Mouse (Mus musculus) limb, embryonic 11.5 days (tissue): ENCODE data around the gene Pdzd4. TPM values are rescaled to one million over a fixed set of nuclear protein-coding genes. Genes with fewer than 3 reads are reported as not detected.

Experiments
- ATAC-seq: fragments of 200-750 bp; cut with Nextera tagmentation; 2 replicates; pipeline ENCODE4 v1.8.0; 2017; ENCODE audit warnings: low read depth; ENCODE audit not compliant: insufficient number of reproducible peaks, low FRiP score, low TSS enrichment
- DNase-seq: peaks from one replicate; pipeline ENCODE4 v3.0.0-alpha.2; 2015; ENCODE audit warnings: low spot score
- H3K27ac ChIP-seq: fragments of 300-500 bp; sonication (generic); replicated peaks from 2 replicates; pipeline ENCODE4 v1.5.1; 2014; ENCODE audit warnings: low read depth, mild to moderate bottlenecking, low read length
- H3K27me3 ChIP-seq: fragments of 300-500 bp; sonication (generic); 2 replicates; pipeline ENCODE4 v1.6.1; 2014; ENCODE audit warnings: mild to moderate bottlenecking, low read length, mixed read lengths; ENCODE audit not compliant: control insufficient read depth, insufficient read depth
- H3K36me3 ChIP-seq: fragments of 300-500 bp; sonication (generic); 2 replicates; pipeline ENCODE4 v1.6.1; 2014; ENCODE audit warnings: mild to moderate bottlenecking, low read length, moderate library complexity, mixed read lengths; ENCODE audit not compliant: control insufficient read depth, insufficient read depth
- H3K4me1 ChIP-seq: fragments of 300-500 bp; sonication (generic); 2 replicates; pipeline ENCODE4 v1.6.1; 2014; ENCODE audit warnings: low read length, mixed read lengths; ENCODE audit not compliant: control insufficient read depth, insufficient read depth
- H3K4me2 ChIP-seq: fragments of 300-500 bp; sonication (generic); 2 replicates; pipeline ENCODE4 v1.6.1; 2014; ENCODE audit warnings: low read depth, mild to moderate bottlenecking, moderate library complexity; ENCODE audit not compliant: severe bottlenecking
- H3K4me3 ChIP-seq: fragments of 300-500 bp; sonication (generic); 2 replicates; pipeline ENCODE4 v1.5.1; 2014; ENCODE audit warnings: low read depth, low read length
- H3K9ac ChIP-seq: fragments of 300-500 bp; sonication (generic); 2 replicates; pipeline ENCODE4 v1.6.1; 2014; ENCODE audit warnings: mild to moderate bottlenecking, low read length
- H3K9me3 ChIP-seq: fragments of 300-500 bp; sonication (generic); 2 replicates; pipeline ENCODE4 v1.6.1; 2016; ENCODE audit warnings: low read length; ENCODE audit not compliant: control insufficient read depth
- WGBS: fragments of 180-500 bp; shearing (Covaris S2); extraction: QIAGEN DNeasy Blood & Tissue Kit; methylation state at CpG from one replicate; pipeline ENCODE4 v1.1.7; 2014; 5-methylcytosine and 5-hydroxymethylcytosine counted together
- polyA plus RNA-seq: library from polyadenylated mRNA; unstranded; fragments of >200 nt; fragmentation: Nextera tagmentation; extraction: Ambion mirVana; gene quantifications from 2 replicates; pipeline ENCODE4 v1.2.1, GENCODE M21; 2014

Gene Pdzd4
- polyA plus RNA-seq, 1 experiment from 2014 or later: 0.73 TPM

DNA sequence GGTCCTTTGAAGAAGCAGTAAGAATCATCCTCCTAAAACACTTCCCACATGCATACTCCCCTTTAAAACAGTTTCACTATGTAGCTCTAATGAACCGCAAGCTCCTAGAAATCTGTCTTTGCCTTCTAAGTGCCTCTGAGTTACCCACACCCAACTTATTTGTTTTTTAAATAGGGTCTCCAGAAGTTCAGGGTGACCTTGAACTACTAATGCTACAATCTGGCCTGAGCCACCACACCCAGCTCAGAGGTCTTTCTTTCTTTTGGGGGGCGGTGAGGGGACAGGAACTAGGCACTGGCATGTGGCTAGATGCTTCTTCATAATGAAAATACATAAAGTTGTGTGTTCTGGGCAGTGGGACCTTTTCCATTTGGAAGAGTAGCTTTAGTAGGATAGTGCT lies 27.3 kb downstream of the Pdzd4 start:
- H3K4me3 ChIP-seq: no peak overlapping the region
- WGBS: 98% methylated on average over 2 of the region's 2 CpGs
- H3K27me3 ChIP-seq: peaks cover 3% of the 10 kb centered on the region; the same call in 1 of the 2 replicates
- H3K36me3 ChIP-seq: no peaks in the 10 kb centered on the region
- no peaks in the 10 kb centered on the region for H3K4me1 ChIP-seq
- no peak overlapping the region for H3K4me2 ChIP-seq
- ATAC-seq (no peak), DNase-seq (no peak)
- no peak overlapping the region for H3K27ac ChIP-seq
- no peak overlapping the region for H3K9ac ChIP-seq
- no peaks in the 10 kb centered on the region for H3K9me3 ChIP-seq

- H3K36me3 ChIP-seq: no peaks in the 10 kb centered on the region; the same call in 1 of the 2 replicates
- ATAC-seq: no peak
- DNase-seq: no peak
- no peak overlapping the region for H3K9ac ChIP-seq
- 64% methylated on average over 1 of the region's 1 CpGs for WGBS
- no peaks in the 10 kb centered on the region for H3K4me1 ChIP-seq
- peaks cover 3% of the 10 kb centered on the region; the same call in 1 of the 2 replicates for H3K27me3 ChIP-seq
- H3K9me3 ChIP-seq: no peaks in the 10 kb centered on the region
- no peak overlapping the region for H3K27ac ChIP-seq
- no peak overlapping the region for H3K4me3 ChIP-seq
- H3K4me2 ChIP-seq: no peak overlapping the region
These were observed 31.3 kb downstream of the Pdzd4 start for GRCm38 (mm10) chrX:73793505-73793904.

DNA sequence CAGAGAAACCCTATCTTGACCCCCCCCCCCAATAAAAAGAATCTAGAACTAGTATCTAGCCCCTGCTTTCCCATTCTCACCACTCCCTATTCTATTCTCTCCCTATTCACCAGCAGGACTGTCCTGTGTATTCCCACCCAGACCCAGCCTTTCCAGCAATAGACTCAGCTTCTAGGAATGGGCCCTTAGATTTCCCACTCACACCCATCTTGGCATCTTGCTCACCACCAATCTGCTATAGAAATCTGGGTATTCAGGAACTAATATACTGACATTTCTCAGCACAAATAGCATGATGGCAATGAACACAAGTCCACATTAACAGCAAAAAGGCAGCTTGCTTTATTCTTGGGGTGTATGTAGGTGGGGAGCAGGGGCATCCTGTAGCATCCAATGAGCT lies 31.7 kb downstream of the Pdzd4 start:
- H3K9me3 ChIP-seq: no peaks in the 10 kb centered on the region
- no peaks in the 10 kb centered on the region for H3K4me1 ChIP-seq
- no peaks in the 10 kb centered on the region; the same call in 1 of the 2 replicates for H3K36me3 ChIP-seq
- H3K27ac ChIP-seq: no peak overlapping the region
- H3K4me2 ChIP-seq: no peak overlapping the region
- no peak overlapping the region for H3K9ac ChIP-seq
- ATAC-seq: no peak
- peaks cover 3% of the 10 kb centered on the region; the same call in 1 of the 2 replicates for H3K27me3 ChIP-seq
- DNase-seq: no peak
- no peak overlapping the region for H3K4me3 ChIP-seq

GRCm38 (mm10) chrX:73788501-73788900 lies 36.3 kb downstream of the Pdzd4 start:
- Histone ChIP-seq H3K4me3 (no peak overlapping the region), H3K27me3 (0 out of 2 replicates have a peak, but pooled peaks cover 2% of the 10 kb centered on the region), H3K4me2 (no peak overlapping the region)

DNA sequence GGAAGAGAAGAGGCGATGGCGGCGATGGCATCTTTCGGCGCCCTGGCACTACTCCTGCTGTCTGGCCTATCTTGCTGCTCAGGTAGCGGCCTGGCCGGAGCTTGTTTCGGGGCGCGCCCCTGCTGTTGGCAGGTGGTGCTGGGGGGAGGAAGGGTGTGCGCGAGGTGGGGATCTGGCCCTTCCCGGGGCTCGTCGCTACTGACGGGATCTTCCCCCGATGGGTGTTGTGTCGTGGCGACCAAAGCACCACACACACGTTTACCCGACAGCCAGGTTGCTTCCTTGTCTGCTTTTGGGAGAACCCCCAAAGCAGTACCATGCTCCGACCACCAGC lies 37.6 kb downstream of the Pdzd4 start:
- peak overlapping the region; percentile 59; the same call in 1 of the 2 replicates for H3K27ac ChIP-seq
- no peaks in the 10 kb centered on the region for H3K4me1 ChIP-seq
- no peaks in the 10 kb centered on the region; the same call in 1 of the 2 replicates for H3K36me3 ChIP-seq
- H3K9ac ChIP-seq: peak overlapping the region; percentile 63
- H3K9me3 ChIP-seq: no peaks in the 10 kb centered on the region
- peak overlapping the region; percentile 54 for H3K4me3 ChIP-seq
- 0 out of 2 replicates have a peak, but pooled peaks cover 2% of the 10 kb centered on the region for H3K27me3 ChIP-seq
- DNase-seq (no peak), ATAC-seq (peak; percentile 48; the same call in 1 of the 2 replicates)
- peak overlapping the region; percentile 61 for H3K4me2 ChIP-seq
- WGBS: 21% methylated on average over 22 of the region's 22 CpGs

More at GRCm38 (mm10) chrX:73788501-73788900, 36.3 kb downstream of the Pdzd4 start:
- no peaks in the 10 kb centered on the region for H3K4me1 ChIP-seq
- ATAC-seq: no peak
- H3K9ac ChIP-seq: no peak overlapping the region
- H3K27ac ChIP-seq: no peak overlapping the region
- H3K9me3 ChIP-seq: no peaks in the 10 kb centered on the region
- DNase-seq: no peak
- 95% methylated on average over 1 of the region's 1 CpGs for WGBS
- H3K36me3 ChIP-seq: no peaks in the 10 kb centered on the region; the same call in 1 of the 2 replicates

GRCm38 (mm10) chrX:73786364-73787224 lies 38.2 kb downstream of the Pdzd4 start, which contains the start of the genes Idh3g and Ssr4:
TSS of gene Idh3g (minus strand) at chrX:73786897.
TSS of gene Ssr4 (plus strand) at chrX:73787028.
- ATAC-seq: peak; percentile 95
- peak within 1 kb of the TSS; percentile 61 for H3K4me2 ChIP-seq
- H3K36me3 ChIP-seq: no peaks in the 10 kb centered on the region; the same call in 1 of the 2 replicates
- no peaks in the 10 kb centered on the region for H3K9me3 ChIP-seq
- H3K4me1 ChIP-seq: no peaks in the 10 kb centered on the region
- H3K27me3 ChIP-seq: 0 out of 2 replicates have a peak, but pooled peaks cover 2% of the 10 kb centered on the region
- peak within 1 kb of the TSS; percentile 59 for H3K27ac ChIP-seq
- peak within 1 kb of the TSS; percentile 54 for H3K4me3 ChIP-seq
- H3K9ac ChIP-seq: peak within 1 kb of the TSS; percentile 66
- DNase-seq: peak; percentile 94
- 16% methylated on average over 52 of the region's 52 CpGs for WGBS

DNA sequence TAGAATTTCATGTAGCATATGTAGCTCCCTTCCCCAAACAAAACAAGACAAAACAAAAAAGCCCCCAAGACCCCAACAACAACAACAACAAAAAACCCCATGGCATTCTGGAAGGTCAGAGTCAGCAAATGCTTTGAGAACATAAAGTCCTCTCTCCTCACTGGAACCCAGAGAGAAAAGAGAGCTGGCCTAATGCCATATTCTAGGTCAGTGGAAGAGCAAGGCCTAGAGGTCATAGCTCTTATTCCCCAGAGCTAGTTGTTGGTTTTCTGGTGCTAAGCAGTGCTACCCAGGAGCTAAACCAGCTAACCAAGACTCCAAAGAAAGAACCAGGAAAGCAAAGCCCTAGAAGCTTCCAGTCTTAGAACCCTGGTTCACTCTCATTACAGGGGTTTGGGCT lies 39.1 kb downstream of the Pdzd4 start:
- ATAC-seq (no peak), DNase-seq (no peak)
- Histone ChIP-seq H3K9me3 (no peaks in the 10 kb centered on the region), H3K4me3 (peak overlapping the region; percentile 54), H3K4me2 (peak overlapping the region; percentile 43), H3K27me3 (0 out of 2 replicates have a peak, but pooled peaks cover 2% of the 10 kb centered on the region), H3K36me3 (peaks cover 2% of the 10 kb centered on the region), H3K27ac (no peak overlapping the region), H3K4me1 (no peaks in the 10 kb centered on the region), H3K9ac (peak overlapping the region; percentile 66; the same call in 1 of the 2 replicates)

DNA sequence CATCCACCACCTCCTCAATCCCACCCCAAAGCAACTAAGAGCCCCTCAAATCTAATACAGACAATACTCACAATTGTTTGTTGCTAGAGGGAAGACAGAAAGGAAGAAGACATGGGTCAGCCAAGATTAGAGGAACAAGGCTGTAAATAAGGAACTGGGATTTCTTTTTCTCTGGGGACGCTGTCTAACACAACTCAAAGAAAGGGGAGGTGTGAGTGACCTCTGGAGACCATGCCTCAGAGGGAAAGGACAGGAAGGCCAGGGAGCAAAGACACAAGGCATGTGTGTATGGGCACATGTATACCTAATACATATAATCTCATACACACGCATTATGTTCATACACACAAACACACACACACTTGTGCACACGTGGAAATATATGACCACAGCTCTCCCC lies 42.5 kb downstream of the Pdzd4 start:
- H3K27ac ChIP-seq: no peak overlapping the region
- 81% methylated on average over 3 of the region's 3 CpGs for WGBS
- H3K36me3 ChIP-seq: peaks cover 9% of the 10 kb centered on the region
- no peak for DNase-seq
- H3K4me2 ChIP-seq: no peak overlapping the region
- no peak overlapping the region for H3K4me3 ChIP-seq
- H3K9ac ChIP-seq: no peak overlapping the region
- ATAC-seq: no peak
- 0 out of 2 replicates have a peak, but pooled peaks cover 2% of the 10 kb centered on the region for H3K27me3 ChIP-seq
- H3K4me1 ChIP-seq: no peaks in the 10 kb centered on the region
- no peaks in the 10 kb centered on the region for H3K9me3 ChIP-seq
